Comparison of ENCODE assay signal across 16 mouse cellular contexts in the genomic region with DNA sequence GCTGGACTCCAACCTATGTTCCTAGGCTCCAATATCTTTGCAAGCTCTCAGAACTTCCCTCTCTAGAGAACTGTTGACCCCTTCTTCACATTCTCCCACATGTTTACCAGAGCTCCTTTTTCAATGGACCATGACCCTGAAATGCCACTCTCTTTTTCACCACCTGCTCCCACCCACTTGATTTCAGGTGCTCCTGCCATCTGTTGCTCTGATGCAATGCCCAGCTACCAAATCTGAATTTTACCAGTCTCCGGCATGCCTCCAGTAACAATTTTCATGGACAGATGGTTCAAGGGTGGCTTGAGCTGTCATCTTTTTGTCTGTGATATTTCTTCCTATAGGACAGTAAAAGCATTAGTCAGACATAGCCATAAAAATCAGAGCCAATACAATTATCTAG.
DNase-seq lines count a peak whose midpoint lies in the region; ATAC-seq lines count a peak whose summit lies in the region.
"Had no signal": no experiment of that assay in that cellular context is flagged by ENCODE, and none has a peak within 500 bp of the region (broad histone marks: within the 10 kb centered on the region; RNA-seq: fewer than 3 reads in every experiment).

No protein-coding gene starts in this region.

- no peak for ATAC-seq in frontal cortex, adult (ENCODE audit: low TSS enrichment)
- ATAC-seq: activated CD4-positive, CD25-positive, alpha-beta regulatory T cell, adult 4 months; forebrain, postnatal 0 days; inflammation-experienced regulatory T-cells, adult 6 months; midbrain, embryonic 15.5 days had no signal

- peak; percentile 88 for DNase-seq in brain, adult 2 months (ENCODE audit: low read depth, low spot score)
- DNase-seq in cerebellum, adult 11 months: peak; percentile 44
- peak; percentile 74 for DNase-seq in cerebellum, adult 9-10 months
- DNase-seq in cerebellum, postnatal 36 days: peak; percentile 65 to 73
- no peak for DNase-seq in right cerebral cortex, adult 2 months (ENCODE audit: low spot score in 2 of 2)
- DNase-seq: adrenal gland, adult 2 months; forebrain, postnatal 0 days; gastrocnemius, postnatal 14 days; heart, postnatal 14 days; kidney, adult 11 months; kidney, postnatal 14 days; spleen, adult 18-20 months had no signal

Comparison
In these comparisons a context has a peak if more than half of its experiments do, and no peak if none do; other contexts are left out.
1. DNase-seq: peak in brain, adult 2 months (single experiment), cerebellum, adult 11 months (single experiment), cerebellum, adult 9-10 months (single experiment) and cerebellum, postnatal 36 days (2 of 2); none in right cerebral cortex, adult 2 months (0 of 2).